Mouse (Mus musculus): ENCODE measurements around the gene Kpnb1. TPM values are rescaled to one million over a fixed set of nuclear protein-coding genes. Genes with fewer than 3 reads are reported as not detected.
A peak's percentile ranks its signal among the peaks of the same experiment; 100 is the strongest.

Kpnb1 gene
- polyA plus RNA-seq, 1 experiment from 2014 or later, result 99.7 TPM

DNA sequence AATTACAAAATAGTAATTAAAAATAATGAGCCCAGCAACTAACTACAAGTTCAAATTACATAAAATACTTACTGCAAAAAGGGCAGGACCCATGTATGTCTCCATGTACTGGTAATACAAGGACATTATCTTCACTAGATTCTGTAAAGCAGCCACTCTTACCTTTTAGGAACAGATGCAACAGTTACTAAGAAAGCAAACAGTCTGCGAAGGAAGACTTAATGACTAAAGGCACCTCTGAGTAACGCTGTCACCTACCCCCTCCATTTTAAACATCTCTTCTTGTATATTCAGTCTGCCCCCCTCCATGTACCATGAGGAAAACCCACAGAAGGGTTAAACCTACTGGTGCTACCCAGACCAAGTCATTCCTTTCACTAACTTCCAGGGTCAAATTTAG is 9.5 kb downstream of the Kpnb1 start:
- H3K9me3 ChIP-seq (ENCODE audit: control insufficient read depth, low read length), result no peaks in the 10 kb centered on the region
- 98% methylated on average over 2 of the region's 2 CpGs for WGBS
- no peak overlapping the region for H3K27ac ChIP-seq (ENCODE audit: low read depth, low read length)
- H3K4me3 ChIP-seq (ENCODE audit: low read depth, low read length), result no peak overlapping the region
- DNase-seq (ENCODE audit: low spot score) (no peak), ATAC-seq (ENCODE audit: low FRiP score) (no peak)
- H3K9ac ChIP-seq (ENCODE audit: low read depth, low read length), result no peak overlapping the region
- no peaks in the 10 kb centered on the region for H3K4me1 ChIP-seq (replicated peaks; ENCODE audit: control insufficient read depth, insufficient read depth, low read length)
- H3K27me3 ChIP-seq (ENCODE audit: control insufficient read depth, insufficient read depth, low read length), result no peaks in the 10 kb centered on the region
- no peak overlapping the region for H3K4me2 ChIP-seq (replicated peaks; ENCODE audit: low read depth, low read length)
- peaks cover 57% of the 10 kb centered on the region for H3K36me3 ChIP-seq (ENCODE audit: control insufficient read depth, insufficient read depth, low read length)

DNA sequence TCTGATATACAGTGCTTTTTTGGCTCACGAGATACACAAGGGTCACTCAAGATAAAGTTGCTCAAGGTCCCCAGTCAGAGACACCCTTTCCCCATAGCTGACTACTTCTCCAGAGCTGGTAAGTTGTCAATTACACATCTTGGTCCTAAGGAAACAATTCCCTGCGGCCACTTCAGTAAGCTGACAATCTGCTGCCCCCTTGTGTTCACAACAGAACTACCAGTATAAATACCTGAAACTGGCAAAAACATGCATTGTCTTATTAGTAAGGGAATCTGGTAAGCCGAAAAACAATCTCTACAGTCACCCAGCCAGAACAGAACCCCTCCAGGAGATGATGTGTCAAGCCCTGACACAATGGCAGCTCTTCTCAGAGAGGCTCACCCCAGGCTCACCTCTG is 10.8 kb downstream of the Kpnb1 start:
- Histone ChIP-seq H3K4me3 (ENCODE audit: low read depth, low read length) (no peak overlapping the region), H3K27me3 (ENCODE audit: control insufficient read depth, insufficient read depth, low read length) (no peaks in the 10 kb centered on the region), H3K9me3 (ENCODE audit: control insufficient read depth, low read length) (no peaks in the 10 kb centered on the region), H3K36me3 (ENCODE audit: control insufficient read depth, insufficient read depth, low read length) (peaks cover 56% of the 10 kb centered on the region), H3K4me2 (replicated peaks; ENCODE audit: low read depth, low read length) (no peak overlapping the region), H3K9ac (ENCODE audit: low read depth, low read length) (no peak overlapping the region), H3K4me1 (replicated peaks; ENCODE audit: control insufficient read depth, insufficient read depth, low read length) (no peaks in the 10 kb centered on the region), H3K27ac (ENCODE audit: low read depth, low read length) (no peak overlapping the region)
- DNase-seq (ENCODE audit: low spot score) (peak; percentile 72), ATAC-seq (ENCODE audit: low FRiP score) (no peak)
- 61% methylated on average over 3 of the region's 3 CpGs for WGBS

DNA sequence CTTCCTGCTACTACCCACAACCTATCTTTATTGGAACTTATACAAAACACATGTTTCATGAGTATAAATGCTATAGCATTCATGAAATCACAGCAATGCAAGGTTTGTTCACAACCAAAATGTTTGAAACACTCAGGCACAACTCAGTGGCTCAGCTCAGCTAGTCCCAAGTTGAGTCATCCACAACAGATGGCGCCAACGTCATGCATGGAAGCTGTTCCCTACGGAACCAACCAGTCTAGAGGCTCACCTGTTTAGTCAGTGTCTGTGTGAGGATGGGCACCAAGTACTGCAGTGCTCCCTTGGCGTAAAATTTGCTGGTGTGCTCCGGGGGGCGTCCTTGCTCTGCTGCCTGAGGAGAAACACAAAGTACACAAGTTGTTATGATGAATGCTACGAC is 12.2 kb downstream of the Kpnb1 start:
- WGBS, result 96% methylated on average over 7 of the region's 7 CpGs
- no peaks in the 10 kb centered on the region for H3K9me3 ChIP-seq (ENCODE audit: control insufficient read depth, low read length)
- no peak overlapping the region for H3K9ac ChIP-seq (ENCODE audit: low read depth, low read length)
- no peak for ATAC-seq (ENCODE audit: low FRiP score)
- no peak overlapping the region for H3K4me2 ChIP-seq (replicated peaks; ENCODE audit: low read depth, low read length)
- no peaks in the 10 kb centered on the region for H3K27me3 ChIP-seq (ENCODE audit: control insufficient read depth, insufficient read depth, low read length)
- H3K36me3 ChIP-seq (ENCODE audit: control insufficient read depth, insufficient read depth, low read length), result peaks cover 54% of the 10 kb centered on the region
- H3K4me1 ChIP-seq (replicated peaks; ENCODE audit: control insufficient read depth, insufficient read depth, low read length), result no peaks in the 10 kb centered on the region
- no peak overlapping the region for H3K4me3 ChIP-seq (ENCODE audit: low read depth, low read length)
- H3K27ac ChIP-seq (ENCODE audit: low read depth, low read length), result no peak overlapping the region
- no peak for DNase-seq (ENCODE audit: low spot score)

DNA sequence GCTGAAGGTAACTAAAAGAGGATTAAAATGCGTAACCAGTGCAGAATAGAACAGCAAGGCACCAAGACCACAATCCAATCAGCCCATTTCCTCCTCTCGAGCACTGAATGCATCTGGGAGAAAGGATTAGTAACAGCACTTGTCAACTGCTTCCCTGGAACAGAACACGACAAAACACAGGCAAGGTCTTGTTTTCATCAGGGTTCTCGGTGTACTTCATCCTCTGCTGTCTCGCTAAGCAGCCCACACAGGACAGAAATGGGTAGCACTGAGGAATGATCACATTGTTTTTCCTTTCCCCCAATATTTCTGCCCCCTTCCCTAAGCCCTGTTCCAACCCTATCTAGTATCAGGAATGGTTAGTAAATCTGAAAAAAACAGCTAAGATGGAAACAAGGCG is 27.3 kb downstream of the Kpnb1 start:
- Histone ChIP-seq H3K4me2 (replicated peaks; ENCODE audit: low read depth, low read length) (no peak overlapping the region), H3K9me3 (ENCODE audit: control insufficient read depth, low read length) (no peaks in the 10 kb centered on the region), H3K27me3 (ENCODE audit: control insufficient read depth, insufficient read depth, low read length) (no peaks in the 10 kb centered on the region), H3K36me3 (ENCODE audit: control insufficient read depth, insufficient read depth, low read length) (peaks cover 23% of the 10 kb centered on the region), H3K4me3 (ENCODE audit: low read depth, low read length) (no peak overlapping the region), H3K27ac (ENCODE audit: low read depth, low read length) (no peak overlapping the region), H3K4me1 (replicated peaks; ENCODE audit: control insufficient read depth, insufficient read depth, low read length) (no peaks in the 10 kb centered on the region), H3K9ac (ENCODE audit: low read depth, low read length) (no peak overlapping the region)
- ATAC-seq (ENCODE audit: low FRiP score) (no peak), DNase-seq (ENCODE audit: low spot score) (no peak)
- 87% methylated on average over 6 of the region's 6 CpGs for WGBS

DNA sequence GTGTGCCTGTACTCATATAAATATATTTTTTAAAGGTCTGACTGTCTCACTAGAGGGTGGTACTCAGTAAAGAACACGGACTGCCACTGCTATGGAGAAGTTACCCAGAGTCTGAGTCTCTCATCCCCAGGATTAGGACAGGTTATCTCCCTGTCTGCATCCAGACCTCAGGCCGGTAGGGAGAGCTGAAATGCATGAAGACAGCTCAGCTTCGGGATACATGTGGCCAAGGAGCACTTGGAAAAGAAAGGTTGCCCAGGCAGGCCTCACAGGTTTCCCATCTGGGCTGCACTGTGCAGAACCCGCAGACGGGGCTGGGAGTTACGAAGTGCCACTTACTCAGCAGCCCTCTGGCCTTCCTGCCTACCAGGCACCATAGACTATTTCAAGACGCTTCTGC is 30.7 kb downstream of the Kpnb1 start:
- no peak for ATAC-seq (ENCODE audit: low FRiP score)
- H3K36me3 ChIP-seq (ENCODE audit: control insufficient read depth, insufficient read depth, low read length), result peaks cover 5% of the 10 kb centered on the region; the same call in 1 of the 2 replicates
- no peaks in the 10 kb centered on the region for H3K9me3 ChIP-seq (ENCODE audit: control insufficient read depth, low read length)

DNA sequence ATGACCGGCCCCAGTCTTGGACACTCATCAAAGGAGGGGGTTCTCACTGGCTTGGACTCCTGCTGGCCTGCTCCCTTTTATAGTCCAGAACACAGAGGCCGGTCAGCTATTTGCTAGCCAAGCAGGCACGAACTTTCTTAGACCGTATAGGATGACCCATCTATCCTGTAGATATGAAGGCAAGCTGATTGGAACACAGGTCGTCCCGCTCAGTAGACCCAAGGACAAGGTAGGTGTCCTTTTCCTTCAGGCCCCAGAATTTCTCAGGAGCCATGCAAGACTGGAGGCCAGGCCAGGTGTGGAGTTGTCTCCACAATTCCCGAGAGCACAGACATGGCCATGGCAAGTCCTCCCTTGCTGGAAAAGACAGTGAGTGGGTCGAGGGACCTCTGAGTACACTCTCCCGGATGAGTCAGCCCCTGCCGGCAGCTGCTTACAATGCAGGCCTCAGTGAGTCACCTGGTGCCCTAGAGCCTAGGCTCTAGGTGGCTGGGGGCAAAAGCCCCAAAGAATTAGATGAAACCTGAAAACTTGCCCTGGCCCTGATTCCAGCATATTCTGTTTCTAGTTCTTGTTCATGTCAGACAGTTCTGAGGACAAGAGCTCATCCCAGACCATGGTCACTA is 34.9 kb downstream of the Kpnb1 start:
- Histone ChIP-seq H3K4me3 (ENCODE audit: low read depth, low read length) (no peak overlapping the region), H3K9me3 (ENCODE audit: control insufficient read depth, low read length) (no peaks in the 10 kb centered on the region), H3K4me1 (replicated peaks; ENCODE audit: control insufficient read depth, insufficient read depth, low read length) (peaks cover 15% of the 10 kb centered on the region), H3K9ac (ENCODE audit: low read depth, low read length) (0 out of 2 replicates have a peak overlapping the region, but pooled peaks have one; percentile 19), H3K27me3 (ENCODE audit: control insufficient read depth, insufficient read depth, low read length) (peaks cover 11% of the 10 kb centered on the region; the same call in 1 of the 2 replicates), H3K4me2 (replicated peaks; ENCODE audit: low read depth, low read length) (no peak overlapping the region), H3K36me3 (ENCODE audit: control insufficient read depth, insufficient read depth, low read length) (no peaks in the 10 kb centered on the region), H3K27ac (ENCODE audit: low read depth, low read length) (no peak overlapping the region)
- DNase-seq (ENCODE audit: low spot score) (peak; percentile 42), ATAC-seq (ENCODE audit: low FRiP score) (no peak)
- WGBS, result 19% methylated on average over 10 of the region's 10 CpGs

More for the DNA sequence above, 30.7 kb downstream of the Kpnb1 start:
- DNase-seq (ENCODE audit: low spot score), result no peak
- H3K27ac ChIP-seq (ENCODE audit: low read depth, low read length), result no peak overlapping the region
- H3K4me2 ChIP-seq (replicated peaks; ENCODE audit: low read depth, low read length), result no peak overlapping the region
- H3K27me3 ChIP-seq (ENCODE audit: control insufficient read depth, insufficient read depth, low read length), result no peaks in the 10 kb centered on the region
- H3K9ac ChIP-seq (ENCODE audit: low read depth, low read length), result no peak overlapping the region
- H3K4me1 ChIP-seq (replicated peaks; ENCODE audit: control insufficient read depth, insufficient read depth, low read length), result peaks cover 8% of the 10 kb centered on the region
- 84% methylated on average over 7 of the region's 7 CpGs for WGBS
- H3K4me3 ChIP-seq (ENCODE audit: low read depth, low read length), result no peak overlapping the region

DNA sequence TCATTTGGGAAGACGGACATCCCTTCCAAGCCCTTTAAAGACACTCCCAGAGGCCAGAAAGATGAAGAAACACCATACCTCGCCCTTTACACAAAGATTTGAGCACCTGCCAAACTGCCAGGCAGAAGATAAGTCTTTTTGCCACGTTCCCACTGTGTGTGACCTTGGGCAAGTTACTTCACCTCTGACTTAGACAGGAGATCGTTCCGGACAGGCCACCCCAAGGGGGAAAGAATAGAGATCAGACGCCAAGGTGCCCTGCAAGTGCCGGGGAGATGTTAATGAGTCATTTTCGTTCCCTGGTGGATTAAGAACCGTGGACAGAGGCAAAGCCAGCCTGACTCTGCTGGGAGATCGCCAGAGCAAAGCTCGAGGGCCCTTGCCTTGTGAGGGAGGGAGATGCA is 35.7 kb downstream of the Kpnb1 start:
- WGBS, result under 1% methylated on average over 11 of the region's 11 CpGs
- peak; percentile 41 for DNase-seq (ENCODE audit: low spot score)
- peak overlapping the region; percentile 96; the same call in 1 of the 2 replicates for H3K27ac ChIP-seq (ENCODE audit: low read depth, low read length)

DNA sequence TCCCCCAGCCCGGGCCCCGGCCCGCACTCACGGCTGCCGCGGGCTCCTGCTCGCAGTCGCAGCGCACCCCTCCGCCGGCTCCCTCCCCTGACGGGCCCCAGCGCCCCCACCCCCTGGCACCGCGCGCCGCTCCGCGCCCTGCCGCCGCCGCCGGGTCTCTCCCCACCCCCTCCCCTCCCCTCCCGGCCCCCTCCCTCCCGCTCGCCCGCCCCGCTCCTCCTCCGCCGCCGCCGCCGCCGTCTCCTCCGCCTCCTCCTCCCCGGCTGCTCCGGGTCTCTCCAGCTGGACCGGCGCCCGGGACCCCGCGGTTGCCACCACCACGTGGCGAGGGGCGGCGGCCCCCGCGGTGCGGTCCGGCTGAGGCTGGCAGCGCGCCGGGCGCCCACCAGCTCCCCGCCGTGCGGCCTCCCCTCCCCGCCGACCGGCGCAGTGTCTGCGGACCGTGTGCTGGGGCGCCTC is 36.3 kb downstream of the Kpnb1 start, which contains the start of gene Tbkbp1:
Gene Tbkbp1, minus strand, starts transcription at position 153 of the 459 bp plus-strand sequence.
- H3K9me3 ChIP-seq (ENCODE audit: control insufficient read depth, low read length), result no peaks in the 10 kb centered on the region
- WGBS, result 0% methylated on average over 17 of the region's 64 CpGs
- ATAC-seq (ENCODE audit: low FRiP score) (peak; percentile 39), DNase-seq (ENCODE audit: low spot score) (peak; percentile 58)
- H3K27ac ChIP-seq (ENCODE audit: low read depth, low read length), result peak within 1 kb of the TSS; percentile 96
- peak within 1 kb of the TSS; percentile 96 for H3K4me2 ChIP-seq (replicated peaks; ENCODE audit: low read depth, low read length)
- peak within 1 kb of the TSS; percentile 69 for H3K4me3 ChIP-seq (ENCODE audit: low read depth, low read length)
- H3K9ac ChIP-seq (ENCODE audit: low read depth, low read length), result peak within 1 kb of the TSS; percentile 81
- H3K4me1 ChIP-seq (replicated peaks; ENCODE audit: control insufficient read depth, insufficient read depth, low read length), result peaks cover 15% of the 10 kb centered on the region
- H3K36me3 ChIP-seq (ENCODE audit: control insufficient read depth, insufficient read depth, low read length), result no peaks in the 10 kb centered on the region
- H3K27me3 ChIP-seq (ENCODE audit: control insufficient read depth, insufficient read depth, low read length), result peaks cover 11% of the 10 kb centered on the region; the same call in 1 of the 2 replicates

More for the DNA sequence above, 35.7 kb downstream of the Kpnb1 start:
- no peaks in the 10 kb centered on the region for H3K36me3 ChIP-seq (ENCODE audit: control insufficient read depth, insufficient read depth, low read length)
- H3K27me3 ChIP-seq (ENCODE audit: control insufficient read depth, insufficient read depth, low read length), result peaks cover 11% of the 10 kb centered on the region; the same call in 1 of the 2 replicates
- H3K4me3 ChIP-seq (ENCODE audit: low read depth, low read length), result peak overlapping the region; percentile 69
- peak overlapping the region; percentile 96 for H3K4me2 ChIP-seq (replicated peaks; ENCODE audit: low read depth, low read length)
- no peaks in the 10 kb centered on the region for H3K9me3 ChIP-seq (ENCODE audit: control insufficient read depth, low read length)
- ATAC-seq (ENCODE audit: low FRiP score), result no peak
- H3K9ac ChIP-seq (ENCODE audit: low read depth, low read length), result no peak overlapping the region
- peaks cover 15% of the 10 kb centered on the region for H3K4me1 ChIP-seq (replicated peaks; ENCODE audit: control insufficient read depth, insufficient read depth, low read length)

Data from hindbrain, embryonic 11.5 days (tissue).